Mouse (Mus musculus) limb, embryonic 11.5 days (tissue): ENCODE measurements at regions not wholly inside any gene's neighbourhood (a gene's known extent, or its start where the extent isn't known, plus 50 kb on each side); places are given as distances from the start of the nearest gene placed in this dataset.

Experiments
- ATAC-seq: fragments of 200-750 bp; cut with Nextera tagmentation; 2 replicates; pipeline ENCODE4 v1.8.0; 2017; ENCODE audit warnings: low read depth; ENCODE audit not compliant: insufficient number of reproducible peaks, low FRiP score, low TSS enrichment
- DNase-seq: peaks from one replicate; pipeline ENCODE4 v3.0.0-alpha.2; 2015; ENCODE audit warnings: low spot score
- H3K27ac ChIP-seq: fragments of 300-500 bp; sonication (generic); replicated peaks from 2 replicates; pipeline ENCODE4 v1.5.1; 2014; ENCODE audit warnings: low read depth, mild to moderate bottlenecking, low read length
- H3K27me3 ChIP-seq: fragments of 300-500 bp; sonication (generic); 2 replicates; pipeline ENCODE4 v1.6.1; 2014; ENCODE audit warnings: mild to moderate bottlenecking, low read length, mixed read lengths; ENCODE audit not compliant: control insufficient read depth, insufficient read depth
- H3K36me3 ChIP-seq: fragments of 300-500 bp; sonication (generic); 2 replicates; pipeline ENCODE4 v1.6.1; 2014; ENCODE audit warnings: mild to moderate bottlenecking, low read length, moderate library complexity, mixed read lengths; ENCODE audit not compliant: control insufficient read depth, insufficient read depth
- H3K4me1 ChIP-seq: fragments of 300-500 bp; sonication (generic); 2 replicates; pipeline ENCODE4 v1.6.1; 2014; ENCODE audit warnings: low read length, mixed read lengths; ENCODE audit not compliant: control insufficient read depth, insufficient read depth
- H3K4me2 ChIP-seq: fragments of 300-500 bp; sonication (generic); 2 replicates; pipeline ENCODE4 v1.6.1; 2014; ENCODE audit warnings: low read depth, mild to moderate bottlenecking, moderate library complexity; ENCODE audit not compliant: severe bottlenecking
- H3K4me3 ChIP-seq: fragments of 300-500 bp; sonication (generic); 2 replicates; pipeline ENCODE4 v1.5.1; 2014; ENCODE audit warnings: low read depth, low read length
- H3K9ac ChIP-seq: fragments of 300-500 bp; sonication (generic); 2 replicates; pipeline ENCODE4 v1.6.1; 2014; ENCODE audit warnings: mild to moderate bottlenecking, low read length
- H3K9me3 ChIP-seq: fragments of 300-500 bp; sonication (generic); 2 replicates; pipeline ENCODE4 v1.6.1; 2016; ENCODE audit warnings: low read length; ENCODE audit not compliant: control insufficient read depth
- WGBS: fragments of 180-500 bp; shearing (Covaris S2); extraction: QIAGEN DNeasy Blood & Tissue Kit; methylation state at CpG from one replicate; pipeline ENCODE4 v1.1.7; 2014; 5-methylcytosine and 5-hydroxymethylcytosine counted together

DNA sequence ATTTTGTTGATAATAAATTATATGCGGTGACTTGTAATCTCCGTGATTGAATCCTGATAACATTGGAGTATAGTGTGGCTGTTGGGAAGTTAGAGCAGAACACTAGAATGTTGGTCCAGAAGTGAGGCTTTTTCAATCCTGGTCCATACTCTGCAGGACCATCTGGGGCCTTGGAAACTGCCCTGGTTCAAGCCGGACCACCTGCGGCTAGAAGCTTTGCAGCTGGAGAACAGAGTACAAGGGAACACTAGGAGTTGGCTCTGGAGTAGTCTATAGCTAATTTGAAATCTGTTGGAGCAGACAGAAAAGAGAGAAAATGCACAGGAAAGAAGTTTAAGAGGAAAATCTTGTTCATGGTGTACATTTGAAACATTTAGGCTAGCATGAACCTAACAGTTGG, 79.0 kb downstream of the Casp12 start:
- ATAC-seq, result no peak
- WGBS, result 91% methylated on average over 4 of the region's 4 CpGs
- no peak overlapping the region for H3K27ac ChIP-seq

DNA sequence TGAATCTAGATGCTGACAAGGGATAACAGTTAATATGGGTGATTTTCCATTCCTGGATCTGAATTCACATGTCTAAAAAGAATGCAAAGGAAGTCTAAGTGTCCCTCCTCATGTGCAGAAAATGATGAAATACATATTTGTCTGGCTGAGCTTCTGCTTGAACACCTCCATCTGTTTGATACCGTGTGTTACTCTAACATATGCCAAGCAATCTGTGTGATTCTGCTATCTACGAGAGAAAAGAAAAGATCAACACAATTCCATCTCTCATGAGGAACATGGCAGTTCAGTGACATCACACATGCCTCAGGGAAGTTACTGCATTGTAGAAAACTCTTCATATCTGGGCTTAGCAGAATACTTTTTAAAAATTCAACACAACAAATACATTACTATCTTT, 103.0 kb downstream of the Casp12 start:
- Histone ChIP-seq H3K4me1 (no peaks in the 10 kb centered on the region), H3K9me3 (no peaks in the 10 kb centered on the region), H3K4me2 (no peak overlapping the region), H3K9ac (no peak overlapping the region), H3K36me3 (no peaks in the 10 kb centered on the region), H3K4me3 (no peak overlapping the region), H3K27me3 (no peaks in the 10 kb centered on the region), H3K27ac (no peak overlapping the region)
- ATAC-seq, result no peak
- DNase-seq, result no peak
- 86% methylated on average over 2 of the region's 2 CpGs for WGBS

More for the DNA sequence above, 79.0 kb downstream of the Casp12 start:
- Histone ChIP-seq H3K27me3 (no peaks in the 10 kb centered on the region), H3K4me2 (no peak overlapping the region), H3K9me3 (no peaks in the 10 kb centered on the region), H3K36me3 (no peaks in the 10 kb centered on the region), H3K4me1 (no peaks in the 10 kb centered on the region), H3K4me3 (no peak overlapping the region), H3K9ac (no peak overlapping the region)
- no peak for DNase-seq

DNA sequence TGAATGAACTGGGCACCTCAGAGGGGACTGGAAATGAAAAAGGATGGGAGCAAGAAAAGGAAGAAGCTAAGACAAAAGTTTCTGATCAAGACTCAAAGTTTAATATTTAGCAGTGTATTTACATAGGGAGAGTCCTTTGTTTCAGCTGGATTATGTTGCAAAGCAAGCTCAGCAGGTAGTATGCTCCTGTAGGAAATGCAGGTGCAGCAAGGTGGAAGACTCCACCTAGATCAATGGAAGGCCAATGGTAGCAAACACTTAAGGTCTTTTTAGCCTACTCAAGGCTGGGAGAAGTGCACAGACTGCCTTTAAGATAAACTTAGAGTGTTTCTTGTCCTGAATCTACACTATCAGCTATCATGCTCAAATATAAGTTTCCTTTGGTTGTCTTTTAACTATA, 111.4 kb downstream of the Casp12 start:
- no peak for DNase-seq
- Histone ChIP-seq H3K4me3 (no peak overlapping the region), H3K36me3 (no peaks in the 10 kb centered on the region), H3K4me2 (no peak overlapping the region), H3K27me3 (no peaks in the 10 kb centered on the region), H3K9me3 (no peaks in the 10 kb centered on the region), H3K4me1 (no peaks in the 10 kb centered on the region), H3K9ac (no peak overlapping the region), H3K27ac (no peak overlapping the region)
- ATAC-seq, result no peak

DNA sequence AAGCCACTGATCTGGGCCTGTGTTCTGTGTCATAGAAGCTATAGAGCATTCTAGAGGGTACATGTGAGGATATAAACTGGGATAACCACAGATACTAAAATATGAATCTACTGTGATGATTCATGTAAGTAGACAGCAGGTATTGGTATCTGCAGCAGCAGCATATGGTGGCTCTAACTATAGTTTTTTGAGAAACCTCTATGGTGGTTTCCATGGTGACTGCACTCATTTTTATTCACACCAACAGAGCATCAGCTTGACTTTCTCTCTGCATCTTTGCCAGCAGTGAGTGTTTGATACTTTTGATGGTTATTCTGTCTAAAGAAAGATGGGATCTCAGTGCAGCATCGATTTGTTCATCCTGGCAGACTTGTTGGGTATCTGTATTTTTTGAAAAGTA, 126.8 kb downstream of the Casp12 start:
- Histone ChIP-seq H3K4me1 (no peaks in the 10 kb centered on the region), H3K27ac (no peak overlapping the region), H3K4me2 (no peak overlapping the region), H3K36me3 (no peaks in the 10 kb centered on the region), H3K27me3 (no peaks in the 10 kb centered on the region), H3K4me3 (no peak overlapping the region), H3K9me3 (no peaks in the 10 kb centered on the region), H3K9ac (no peak overlapping the region)
- WGBS, result 87% methylated on average over 1 of the region's 1 CpGs
- DNase-seq (no peak), ATAC-seq (no peak)

DNA sequence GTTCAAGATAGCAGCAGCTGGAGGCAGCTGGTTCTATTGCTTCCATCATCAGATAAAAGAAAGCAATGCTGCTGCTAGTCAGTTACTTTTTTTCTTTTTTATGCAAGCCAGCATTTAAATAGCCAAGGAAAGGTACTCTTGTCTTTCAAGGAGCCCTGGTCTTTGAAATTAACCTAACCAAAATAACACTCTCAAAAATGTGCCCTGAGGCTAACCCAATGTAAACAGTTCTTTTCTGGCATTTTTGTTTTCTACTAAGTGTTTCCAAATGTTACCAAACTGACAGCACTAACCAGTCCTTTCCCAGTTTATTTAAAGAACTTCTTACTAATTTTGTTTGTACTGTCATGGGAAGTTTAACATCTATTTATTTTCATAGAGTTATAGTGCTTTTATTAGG, 129.0 kb downstream of the Casp12 start:
- no peak overlapping the region for H3K9ac ChIP-seq
- H3K4me1 ChIP-seq, result no peaks in the 10 kb centered on the region
- no peaks in the 10 kb centered on the region for H3K9me3 ChIP-seq
- no peak overlapping the region for H3K4me2 ChIP-seq
- no peak for DNase-seq
- H3K27me3 ChIP-seq, result no peaks in the 10 kb centered on the region
- no peak overlapping the region for H3K27ac ChIP-seq
- H3K36me3 ChIP-seq, result no peaks in the 10 kb centered on the region
- no peak for ATAC-seq
- H3K4me3 ChIP-seq, result no peak overlapping the region

DNA sequence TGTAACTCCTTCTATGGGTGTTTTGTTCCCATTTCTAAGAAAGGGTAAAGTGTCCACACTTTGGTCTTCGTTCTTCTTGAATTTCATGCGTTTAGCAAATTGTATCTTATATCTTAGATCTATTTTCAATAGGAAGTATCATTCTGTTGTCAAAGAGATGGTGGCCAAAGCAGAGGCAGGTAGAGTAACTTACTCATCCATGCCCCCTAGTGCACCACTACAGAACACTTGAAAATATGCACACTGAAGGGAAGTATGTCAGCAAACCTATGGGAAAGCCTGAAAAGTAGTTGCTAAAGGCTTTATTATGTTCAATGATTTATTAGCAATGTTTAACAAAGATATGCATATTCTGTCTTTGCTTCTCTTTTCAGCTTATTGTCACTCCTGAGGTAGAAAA, 140.0 kb downstream of the Casp12 start:
- no peak overlapping the region for H3K27ac ChIP-seq
- H3K4me3 ChIP-seq, result no peak overlapping the region
- no peaks in the 10 kb centered on the region for H3K27me3 ChIP-seq
- ATAC-seq (no peak), DNase-seq (no peak)
- H3K4me2 ChIP-seq, result no peak overlapping the region
- H3K9ac ChIP-seq, result no peak overlapping the region
- no peaks in the 10 kb centered on the region for H3K4me1 ChIP-seq
- no peaks in the 10 kb centered on the region for H3K36me3 ChIP-seq
- no peaks in the 10 kb centered on the region for H3K9me3 ChIP-seq
- WGBS, result 91% methylated on average over 2 of the region's 2 CpGs

DNA sequence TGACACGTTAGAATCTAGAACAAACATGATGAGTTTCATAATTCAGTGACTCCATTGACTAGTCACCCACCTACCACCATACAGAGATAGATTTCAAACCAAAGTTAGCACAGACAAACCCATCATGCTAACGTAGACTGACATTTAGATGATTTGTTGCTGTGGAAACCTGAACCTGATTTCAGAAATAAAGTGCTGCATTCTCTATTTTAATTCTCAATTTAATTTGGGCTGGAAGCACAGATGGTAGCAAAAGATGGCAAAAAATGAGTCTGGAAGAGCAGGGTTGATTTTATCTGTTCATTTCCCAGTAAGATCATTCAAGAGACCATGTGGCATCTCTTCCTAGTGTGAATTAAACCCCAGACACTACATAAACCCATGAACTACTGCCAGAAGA, 151.6 kb downstream of the Casp12 start:
- DNase-seq (no peak), ATAC-seq (no peak)
- Histone ChIP-seq H3K4me2 (no peak overlapping the region), H3K27me3 (no peaks in the 10 kb centered on the region), H3K9ac (no peak overlapping the region), H3K4me1 (no peaks in the 10 kb centered on the region), H3K27ac (no peak overlapping the region), H3K4me3 (no peak overlapping the region), H3K9me3 (no peaks in the 10 kb centered on the region), H3K36me3 (no peaks in the 10 kb centered on the region)
- 79% methylated on average over 2 of the region's 2 CpGs for WGBS

DNA sequence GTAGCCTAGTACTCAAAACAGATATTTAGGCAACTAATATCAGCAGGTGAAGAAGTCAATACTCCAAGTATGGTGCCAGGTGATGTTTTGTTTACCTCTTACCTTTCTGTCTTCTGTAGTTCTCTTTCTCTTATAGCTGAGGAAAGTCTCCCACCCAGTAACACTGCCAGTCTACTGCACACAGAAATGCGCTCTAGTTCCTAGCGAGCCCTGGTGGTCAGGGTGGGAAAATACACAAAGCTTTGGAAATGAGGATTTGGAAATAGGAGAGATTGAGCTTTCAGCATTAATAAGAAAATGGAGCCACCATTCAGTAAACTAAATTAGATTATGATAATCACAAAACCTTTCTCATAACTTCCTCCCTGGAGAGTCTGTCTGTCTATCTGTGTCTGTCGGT, 153.1 kb downstream of the Casp12 start:
- no peak overlapping the region for H3K4me2 ChIP-seq
- no peak overlapping the region for H3K4me3 ChIP-seq
- no peaks in the 10 kb centered on the region for H3K4me1 ChIP-seq
- no peaks in the 10 kb centered on the region for H3K36me3 ChIP-seq
- ATAC-seq (no peak), DNase-seq (no peak)
- H3K27me3 ChIP-seq, result no peaks in the 10 kb centered on the region
- WGBS, result 58% methylated on average over 3 of the region's 3 CpGs
- no peaks in the 10 kb centered on the region for H3K9me3 ChIP-seq
- H3K9ac ChIP-seq, result no peak overlapping the region
- H3K27ac ChIP-seq, result no peak overlapping the region

DNA sequence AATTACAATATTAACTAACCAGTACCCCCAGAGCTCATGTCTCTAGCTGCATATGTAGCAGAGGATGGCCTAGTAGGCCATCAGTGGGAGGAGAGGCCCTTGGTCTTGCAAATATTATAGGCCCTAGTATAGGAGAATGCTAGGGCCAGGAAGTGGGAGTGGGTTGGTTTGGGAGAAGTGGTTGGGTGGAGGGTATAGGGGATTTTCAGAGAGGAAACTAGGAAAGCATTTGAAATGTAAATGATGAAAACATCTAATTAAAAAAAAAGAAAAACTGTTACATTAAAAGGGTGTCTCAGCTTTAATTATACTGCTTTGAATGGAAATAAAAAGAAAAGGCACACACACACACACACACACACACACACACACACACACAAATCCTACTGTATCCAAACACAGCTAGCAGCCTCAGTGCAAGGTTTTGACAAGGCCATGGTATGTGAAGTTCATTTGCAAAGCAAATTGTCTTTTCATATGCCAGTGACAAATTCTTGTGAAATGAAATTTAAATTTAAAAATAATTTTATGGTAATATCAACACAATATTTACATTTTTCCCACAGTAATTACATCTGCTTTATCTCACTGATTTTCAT, 180.6 kb downstream of the Casp12 start:
- Histone ChIP-seq H3K4me3 (no peak overlapping the region), H3K27me3 (no peaks in the 10 kb centered on the region), H3K4me2 (no peak overlapping the region), H3K9ac (no peak overlapping the region), H3K9me3 (no peaks in the 10 kb centered on the region), H3K4me1 (no peaks in the 10 kb centered on the region), H3K36me3 (no peaks in the 10 kb centered on the region), H3K27ac (no peak overlapping the region)
- no peak for DNase-seq
- no peak for ATAC-seq
